Mouse (Mus musculus): ENCODE measurements at regions not wholly inside any gene's neighbourhood (a gene's known extent, or its start where the extent isn't known, plus 50 kb on each side); places are given as distances from the start of the nearest gene placed in this dataset.

DNA sequence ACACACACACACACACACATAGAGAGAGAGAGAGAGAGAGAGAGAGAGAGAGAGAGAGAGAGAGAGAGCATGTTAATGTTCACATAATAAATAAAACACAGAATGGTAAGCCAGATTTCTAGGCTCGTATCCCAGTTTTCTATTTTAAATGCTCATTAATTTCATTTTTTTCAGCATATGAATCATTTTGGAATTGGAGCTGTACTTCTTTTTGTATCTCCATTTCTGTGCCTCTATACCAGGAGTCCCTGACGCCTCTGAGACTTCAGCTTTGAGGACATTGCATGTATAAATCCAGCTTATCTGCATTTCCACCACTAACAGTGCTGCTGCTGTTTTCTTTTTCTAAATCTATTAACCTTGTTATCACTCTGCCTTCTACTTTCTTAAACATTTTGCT is 287.5 kb upstream of the Rspo3 start:
- TF ChIP-seq CTCF (conservative IDR thresholded peaks at IDR 0.05; ENCODE audit: low read length) (no peak), POU5F1 (IDR thresholded peaks at IDR 0.05; ENCODE audit: borderline replicate concordance, low read length) (no peak)

Measured in E14TG2a.4 (cell line).